Mouse (Mus musculus) right cerebral cortex, postnatal 25 days (tissue): ENCODE measurements at regions not wholly inside any gene's neighbourhood (a gene's known extent, or its start where the extent isn't known, plus 50 kb on each side); places are given as distances from the start of the nearest gene placed in this dataset.

Experiments
- DNase-seq: peaks from one replicate; pipeline ENCODE4 v3.0.0; 2022

- DNase-seq = no peak
Measured at GRCm38 (mm10) chr1:137374641-137375040, 414.4 kb upstream of the Nr5a2 start.

DNA sequence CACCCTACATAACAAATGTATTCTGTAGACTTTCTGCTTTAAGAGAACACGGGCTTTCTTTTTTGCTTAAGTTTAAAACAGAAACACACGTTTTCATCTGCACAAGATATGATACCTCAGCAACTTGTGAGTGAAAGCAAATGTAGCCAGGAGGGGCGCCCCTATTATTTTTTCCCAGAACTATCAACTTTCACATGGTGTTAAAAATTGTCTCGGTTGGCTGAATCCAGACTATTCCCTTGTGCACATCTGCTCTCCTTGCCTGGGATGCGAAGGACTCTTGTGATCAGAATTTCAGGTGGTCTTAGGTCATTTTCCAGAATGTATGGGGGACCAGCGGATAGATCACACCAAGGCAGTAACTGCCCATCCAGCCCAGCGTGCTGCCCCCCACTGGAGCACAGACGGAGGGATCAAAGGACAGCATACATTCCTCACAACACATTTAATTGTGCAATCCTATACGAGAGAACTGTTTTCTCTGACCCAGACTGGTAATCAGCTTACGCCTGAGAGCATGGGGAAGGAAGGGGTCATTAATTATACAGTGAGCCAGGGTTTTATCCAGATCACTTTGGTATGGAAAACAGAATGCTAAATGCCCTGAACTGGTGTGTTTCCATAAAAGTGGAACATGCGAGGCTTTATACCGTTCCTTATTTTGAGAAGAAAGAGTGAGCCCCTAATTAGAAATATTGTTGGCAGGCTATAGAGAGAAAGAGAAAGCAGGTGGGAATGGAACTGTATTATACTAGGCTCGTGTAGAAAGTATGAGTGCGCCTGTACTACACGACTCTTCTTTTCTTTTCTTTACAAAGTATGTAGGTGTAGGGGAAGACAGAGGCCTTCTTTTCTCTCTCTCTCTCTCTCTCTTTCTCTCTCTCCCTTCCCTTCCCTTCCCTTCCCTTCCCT lies 413.5 kb upstream of the Nr5a2 start:
- no peak for DNase-seq

DNA sequence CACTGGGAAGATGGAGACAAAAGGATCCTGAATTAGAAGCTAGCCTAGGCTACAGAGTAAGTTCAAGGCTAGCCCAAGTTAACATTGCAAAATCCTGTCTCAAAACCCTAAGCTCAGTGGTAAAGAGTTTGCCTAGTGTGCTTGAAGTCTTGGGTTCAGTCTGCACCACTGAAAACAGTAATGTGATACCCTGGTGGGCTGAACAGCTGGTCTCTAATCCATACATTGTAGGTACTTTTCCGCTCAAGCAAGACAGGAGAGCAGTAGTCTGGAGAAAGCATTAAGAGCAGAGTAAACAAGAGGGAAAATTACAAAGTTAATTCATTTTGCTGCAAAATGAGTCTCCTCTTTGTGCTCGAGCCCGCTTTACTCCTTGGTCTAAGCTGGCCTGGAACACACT lies 412.0 kb upstream of the Nr5a2 start:
- DNase-seq = no peak

DNA sequence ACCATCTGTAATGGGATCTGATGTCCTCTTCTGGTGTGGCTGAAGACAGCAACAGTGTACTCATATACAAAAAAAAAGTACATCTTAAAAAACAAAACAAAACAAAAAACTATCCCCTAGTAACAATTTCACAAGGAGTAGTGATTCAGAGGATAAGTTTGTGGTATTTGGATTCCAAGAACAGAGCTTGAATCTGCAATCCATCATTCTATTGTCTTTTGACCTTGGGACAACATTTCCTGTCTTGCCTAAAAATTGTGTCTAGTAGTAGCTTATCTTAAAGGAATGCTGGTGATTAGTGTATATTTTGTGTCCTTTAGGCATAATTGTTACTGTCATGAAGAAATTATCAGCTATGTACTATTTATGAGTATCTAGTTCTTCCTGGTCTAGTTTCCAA lies 404.1 kb upstream of the Nr5a2 start:
- DNase-seq = no peak

DNA sequence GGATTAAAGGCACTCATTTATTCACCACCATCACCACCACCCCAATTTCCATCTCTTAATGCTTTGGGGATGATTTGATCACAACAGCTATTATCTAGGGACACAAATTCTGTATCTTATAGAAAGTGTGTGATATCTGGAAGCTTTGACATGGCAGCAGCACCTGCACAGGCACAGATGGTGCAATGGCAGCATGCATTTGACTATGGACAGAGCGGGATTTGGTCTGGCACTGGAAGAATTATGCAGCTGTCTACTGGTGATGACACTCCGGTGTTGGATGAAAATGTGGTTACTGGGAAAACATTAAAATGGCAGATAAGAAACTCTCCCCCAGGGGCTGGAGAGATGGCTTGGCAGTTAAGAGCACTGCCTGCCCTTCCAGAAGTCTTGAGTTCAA lies 403.7 kb upstream of the Nr5a2 start:
- DNase-seq = peak; percentile 9

GRCm38 (mm10) chr1:137363561-137363960 lies 403.3 kb upstream of the Nr5a2 start:
- DNase-seq = no peak

DNA sequence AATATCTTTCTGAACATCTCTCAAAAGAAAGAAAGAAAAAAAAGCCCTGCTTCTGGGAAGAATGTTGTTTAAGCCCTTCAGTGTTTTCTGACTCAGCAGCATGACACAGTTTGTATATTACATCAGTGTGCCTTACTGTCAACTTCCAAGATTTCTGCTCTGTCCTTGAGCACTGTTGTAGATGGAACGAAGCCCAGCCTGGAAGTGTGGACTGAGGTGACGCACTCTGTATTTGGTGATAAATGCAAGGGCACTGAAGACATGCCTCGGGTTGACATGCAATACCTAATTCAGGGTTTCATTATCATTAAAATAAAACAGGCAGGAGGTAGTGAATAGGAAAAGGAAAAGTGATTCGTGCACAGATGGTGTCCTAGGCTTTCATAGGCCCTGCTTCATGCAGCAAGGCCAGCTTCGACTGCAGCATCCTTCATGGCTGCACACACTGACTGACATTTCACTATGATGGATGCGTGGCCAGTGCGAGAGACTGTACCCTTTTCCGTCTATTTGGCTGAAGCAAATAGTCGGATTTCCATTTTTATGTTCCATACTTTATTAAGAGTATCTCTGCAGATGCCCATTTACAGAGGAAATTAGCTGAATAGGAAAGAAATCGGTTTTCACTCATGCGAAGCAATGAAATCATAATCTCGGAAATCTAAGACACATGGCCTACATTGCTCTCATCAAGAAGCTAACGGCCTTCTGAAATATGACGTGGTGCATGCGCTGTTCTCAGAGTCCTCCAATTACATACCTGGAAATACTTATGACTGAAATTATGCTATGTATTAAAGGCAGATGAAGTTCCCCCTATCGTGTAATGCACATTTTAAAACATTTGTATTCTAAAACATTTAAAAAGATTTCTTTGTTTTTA lies 400.7 kb upstream of the Nr5a2 start:
- no peak for DNase-seq

- DNase-seq = no peak
Measured at GRCm38 (mm10) chr1:137355941-137356512, 395.8 kb upstream of the Nr5a2 start.

- DNase-seq = no peak
Measured at GRCm38 (mm10) chr1:137352390-137353027, 392.3 kb upstream of the Nr5a2 start.

DNA sequence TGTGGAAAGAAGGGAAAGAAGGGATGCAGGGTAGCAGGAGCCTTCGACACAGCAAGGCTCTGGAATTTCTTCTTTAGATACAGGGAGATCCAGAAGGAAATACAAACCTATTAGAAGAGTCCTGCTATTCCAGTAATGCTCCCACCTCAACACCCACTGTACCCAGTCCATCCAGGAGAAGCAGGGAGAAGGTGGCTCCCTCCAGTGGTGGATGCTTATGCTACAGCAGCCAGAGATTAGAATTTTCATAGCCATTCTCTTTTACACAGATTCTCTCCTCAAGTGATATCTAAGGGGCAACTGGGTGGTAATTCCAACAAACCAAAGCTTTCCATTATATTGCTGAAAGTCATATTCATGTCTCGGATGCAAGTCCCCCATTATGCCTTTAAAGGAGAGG lies 373.9 kb upstream of the Nr5a2 start:
- DNase-seq = no peak

- peak; percentile 16 for DNase-seq
Measured at GRCm38 (mm10) chr1:137332108-137332769, 372.0 kb upstream of the Nr5a2 start.

GRCm38 (mm10) chr1:137331746-137332107 lies 371.5 kb upstream of the Nr5a2 start:
- DNase-seq = no peak

DNA sequence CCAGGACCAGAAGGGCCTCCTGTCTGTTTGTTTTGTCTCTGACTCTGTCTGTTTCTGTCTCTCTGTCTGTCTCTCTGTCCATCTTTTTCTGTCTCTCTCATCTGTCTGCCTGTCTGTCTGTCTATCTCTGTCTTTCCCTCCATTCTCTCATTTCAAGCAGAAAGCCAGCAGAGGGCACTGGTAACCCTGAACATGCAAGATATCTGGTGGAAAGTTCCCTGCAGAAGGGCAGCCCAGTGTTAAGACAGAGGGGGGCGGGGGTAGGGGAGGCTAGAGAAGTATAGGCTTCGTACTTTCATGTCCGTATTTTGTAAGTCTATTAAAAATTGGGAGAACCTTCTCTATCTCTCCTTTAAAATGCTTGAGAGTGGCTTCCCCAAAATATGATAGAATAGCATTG lies 370.4 kb upstream of the Nr5a2 start:
- no peak for DNase-seq

- DNase-seq = no peak
Measured at GRCm38 (mm10) chr1:137323884-137324594, 363.8 kb upstream of the Nr5a2 start.

DNA sequence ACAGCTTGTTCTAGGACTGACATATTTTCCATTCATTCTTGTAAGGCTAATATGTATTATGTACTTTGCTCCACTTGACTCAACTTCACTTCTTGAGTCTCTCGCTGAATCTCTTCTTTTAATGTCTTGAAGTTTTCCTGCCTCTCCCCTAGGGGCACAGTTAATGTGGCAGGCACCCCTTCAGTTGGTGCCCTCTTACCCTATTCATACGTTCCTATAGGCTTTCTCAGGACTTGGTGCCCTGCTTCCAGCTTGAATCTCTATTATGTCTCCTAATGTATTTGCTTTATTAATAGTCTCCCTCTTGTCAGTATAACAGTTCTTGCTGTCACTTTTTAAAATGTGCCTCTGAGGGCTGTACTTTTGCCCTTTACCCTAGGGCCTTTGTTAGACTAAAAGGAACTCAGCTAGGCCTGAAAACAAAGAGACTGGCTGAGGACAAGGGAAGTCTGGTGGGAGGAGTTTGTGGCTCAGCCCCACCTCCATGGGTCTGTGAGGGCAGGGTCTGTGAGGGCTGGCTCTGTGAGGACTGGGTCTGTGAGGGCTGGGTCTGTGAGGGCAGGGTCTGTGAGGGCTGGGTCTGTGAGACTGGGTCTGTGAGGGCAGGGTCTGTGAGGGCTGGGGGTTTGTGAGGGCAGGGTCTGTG lies 362.9 kb upstream of the Nr5a2 start:
- no peak for DNase-seq

DNA sequence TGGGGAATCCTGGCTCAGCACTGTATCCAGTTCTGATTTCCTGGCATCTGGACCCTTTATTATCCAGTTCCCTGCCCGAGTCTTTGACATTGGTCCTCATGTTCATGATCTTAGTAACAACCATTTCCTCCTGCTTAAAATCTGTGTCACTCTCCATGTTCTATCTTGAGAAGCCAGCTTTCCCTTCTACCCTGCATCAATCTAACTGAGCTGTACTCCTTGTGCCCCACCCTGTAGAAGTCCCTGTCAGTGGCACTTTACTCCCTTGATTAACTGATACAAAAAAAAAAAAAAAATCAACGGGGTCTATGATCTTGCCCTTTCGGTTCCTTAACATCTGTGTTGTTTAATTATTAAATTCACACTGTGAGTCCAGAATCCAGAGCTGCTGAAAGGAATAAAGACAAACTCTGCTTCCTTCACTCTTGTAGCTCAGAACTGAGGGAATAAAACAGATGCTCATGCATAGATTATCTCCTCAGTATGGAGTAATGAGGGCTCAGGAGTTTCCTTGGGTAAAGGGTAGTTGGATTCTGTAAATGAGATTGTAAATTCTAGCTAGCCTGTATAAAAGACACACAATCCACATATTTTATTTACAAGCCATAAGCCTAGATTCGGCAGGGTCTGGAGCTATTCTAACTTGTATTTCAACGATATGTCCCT lies 342.6 kb upstream of the Nr5a2 start:
- DNase-seq = no peak

- DNase-seq = no peak
Measured at GRCm38 (mm10) chr1:137297780-137298569, 337.7 kb upstream of the Nr5a2 start.

GRCm38 (mm10) chr1:137289456-137289855 lies 329.2 kb upstream of the Nr5a2 start:
- DNase-seq = no peak

- no peak for DNase-seq
Measured at GRCm38 (mm10) chr1:137283291-137283690, 323.0 kb upstream of the Nr5a2 start.

GRCm38 (mm10) chr1:137282457-137282856 lies 322.2 kb upstream of the Nr5a2 start:
- no peak for DNase-seq
